Mouse (Mus musculus): Measurements from ENCODE around the gene Dennd2a. TPM values are rescaled to one million over a fixed set of nuclear protein-coding genes. Genes with fewer than 3 reads are reported as not detected.
"Not testable (repeated sequence)": the region's sequence is repeated elsewhere in the genome, so short reads cannot be mapped to it uniquely, and the experiment has no call there.

The Dennd2a gene
- polyA plus RNA-seq, 1 experiment from 2014 or later = 13.3 TPM

DNA sequence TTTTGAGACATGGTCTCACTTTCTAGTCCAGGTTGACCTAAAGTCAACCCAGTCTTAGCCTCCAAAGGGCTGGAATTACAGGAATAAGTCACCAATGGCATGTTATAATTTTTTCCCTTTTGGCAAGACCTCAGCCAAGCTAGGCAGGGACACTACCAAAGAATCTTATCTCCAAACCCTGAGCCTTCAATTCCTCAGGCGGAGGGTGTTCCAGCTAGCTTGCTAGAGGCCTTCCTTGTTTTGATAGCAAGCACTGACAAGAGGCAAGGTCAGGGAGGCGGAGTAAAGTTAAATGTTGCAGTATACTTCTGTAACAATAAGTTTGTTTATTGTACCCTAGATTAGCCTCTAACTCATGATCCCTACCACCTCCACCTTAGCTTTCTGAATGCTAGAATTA, 132.5 kb downstream of the Dennd2a start:
- ATAC-seq (replicated peaks; ENCODE audit: low FRiP score, low read depth) = no peak
- no peak overlapping the region for H3K27ac ChIP-seq
- 74% methylated on average over 2 of the region's 2 CpGs for WGBS

DNA sequence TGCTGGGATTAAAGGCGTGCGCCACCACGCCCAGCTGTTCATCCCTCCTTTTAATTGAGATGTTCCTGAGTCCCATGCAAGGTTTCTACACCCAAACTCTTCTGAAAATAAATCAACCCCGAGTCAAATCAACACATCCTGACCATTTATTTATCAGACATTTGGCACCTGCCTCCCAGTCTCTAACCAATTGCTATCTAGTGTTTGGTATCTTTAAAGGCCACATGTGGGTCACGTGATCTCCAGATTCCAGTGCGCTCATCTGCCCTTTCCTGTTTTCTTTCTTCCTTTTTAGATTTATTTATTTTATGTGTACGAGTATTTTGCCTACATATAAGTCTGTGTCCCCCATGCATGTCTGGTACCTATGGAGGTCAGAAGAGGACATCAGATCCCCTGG, 134.0 kb downstream of the Dennd2a start:
- no peaks in the 10 kb centered on the region for H3K36me3 ChIP-seq (ENCODE audit: insufficient read depth, low read length)
- 92% methylated on average over 7 of the region's 7 CpGs for WGBS
- ATAC-seq (replicated peaks; ENCODE audit: low FRiP score, low read depth) (no peak), DNase-seq (ENCODE audit: low spot score) (no peak)
- no peaks in the 10 kb centered on the region for H3K9me3 ChIP-seq (replicated peaks; ENCODE audit: low read length)
- H3K9ac ChIP-seq (ENCODE audit: low read depth, low read length) = no peak overlapping the region
- TF ChIP-seq CTCF (IDR thresholded peaks at IDR 0.05; ENCODE audit: low read depth) = no peak
- H3K27ac ChIP-seq = no peak overlapping the region
- H3K4me1 ChIP-seq (replicated peaks; ENCODE audit: insufficient read depth, low read length) = no peaks in the 10 kb centered on the region
- no peak overlapping the region for H3K4me3 ChIP-seq (replicated peaks; ENCODE audit: low read depth, low read length)
- H3K27me3 ChIP-seq (ENCODE audit: insufficient read depth, low read length) = no peaks in the 10 kb centered on the region
- no peak overlapping the region for H3K4me2 ChIP-seq (ENCODE audit: low read length)

More for the DNA sequence above, 132.5 kb downstream of the Dennd2a start:
- Histone ChIP-seq H3K9ac (ENCODE audit: low read depth, low read length) (no peak overlapping the region), H3K9me3 (replicated peaks; ENCODE audit: low read length) (no peaks in the 10 kb centered on the region), H3K4me3 (replicated peaks; ENCODE audit: low read depth, low read length) (no peak overlapping the region), H3K27me3 (ENCODE audit: insufficient read depth, low read length) (no peaks in the 10 kb centered on the region), H3K4me1 (replicated peaks; ENCODE audit: insufficient read depth, low read length) (no peaks in the 10 kb centered on the region), H3K36me3 (ENCODE audit: insufficient read depth, low read length) (no peaks in the 10 kb centered on the region), H3K4me2 (ENCODE audit: low read length) (no peak overlapping the region)
- DNase-seq (ENCODE audit: low spot score) = no peak
- TF ChIP-seq CTCF (IDR thresholded peaks at IDR 0.05; ENCODE audit: low read depth) = no peak

DNA sequence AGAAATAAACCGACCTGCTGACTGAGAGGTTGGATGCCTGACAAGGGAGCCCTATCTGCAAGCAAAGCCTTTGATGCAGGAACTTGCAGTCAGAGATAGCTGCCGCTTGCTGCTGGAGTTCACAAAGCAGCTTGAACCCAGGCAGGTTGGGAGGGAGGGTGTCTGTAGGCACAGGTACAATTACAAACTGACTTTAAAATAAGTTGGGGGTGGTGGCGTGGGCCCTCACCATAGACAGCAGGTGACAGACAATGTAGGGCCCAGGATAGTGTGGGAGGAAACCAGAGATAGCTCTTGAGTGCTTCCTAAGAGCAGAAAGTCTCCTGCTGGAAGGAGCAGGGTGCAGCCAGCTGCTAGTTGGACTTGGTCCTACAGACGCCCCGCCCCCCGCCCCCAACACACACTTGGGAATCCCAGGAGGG, 134.5 kb downstream of the Dennd2a start:
- H3K9me3 ChIP-seq (replicated peaks; ENCODE audit: low read length) = no peaks in the 10 kb centered on the region
- no peaks in the 10 kb centered on the region for H3K27me3 ChIP-seq (ENCODE audit: insufficient read depth, low read length)
- DNase-seq (ENCODE audit: low spot score) (no peak), ATAC-seq (replicated peaks; ENCODE audit: low FRiP score, low read depth) (no peak)
- no peak overlapping the region for H3K4me3 ChIP-seq (replicated peaks; ENCODE audit: low read depth, low read length)
- no peak overlapping the region for H3K4me2 ChIP-seq (ENCODE audit: low read length)
- 64% methylated on average over 6 of the region's 6 CpGs for WGBS
- no peaks in the 10 kb centered on the region for H3K36me3 ChIP-seq (ENCODE audit: insufficient read depth, low read length)
- H3K9ac ChIP-seq (ENCODE audit: low read depth, low read length) = no peak overlapping the region
- no peak for TF ChIP-seq CTCF (IDR thresholded peaks at IDR 0.05; ENCODE audit: low read depth)
- no peak overlapping the region for H3K27ac ChIP-seq
- H3K4me1 ChIP-seq (replicated peaks; ENCODE audit: insufficient read depth, low read length) = no peaks in the 10 kb centered on the region

DNA sequence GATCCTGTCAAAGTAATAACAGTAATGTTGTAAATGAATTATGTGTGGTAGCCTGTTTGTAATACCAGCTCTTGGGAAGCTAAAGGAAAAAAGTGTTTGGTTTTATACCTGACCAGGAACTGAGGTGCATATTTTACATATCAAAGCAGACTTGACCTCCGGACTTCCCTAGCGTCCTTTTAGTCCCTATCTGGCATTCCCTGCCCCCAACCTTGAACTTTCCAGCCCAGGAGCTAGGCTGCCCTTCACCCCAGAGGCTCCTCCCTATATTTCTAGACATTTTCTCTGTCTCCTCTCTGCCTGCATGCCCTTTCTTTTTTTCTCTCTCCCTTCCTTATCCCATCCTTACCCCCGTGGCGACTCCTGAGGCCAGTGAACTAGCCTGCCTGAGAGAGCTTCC, 136.8 kb downstream of the Dennd2a start:
- H3K9ac ChIP-seq (ENCODE audit: low read depth, low read length) = no peak overlapping the region
- no peak for TF ChIP-seq CTCF (IDR thresholded peaks at IDR 0.05; ENCODE audit: low read depth)
- H3K9me3 ChIP-seq (replicated peaks; ENCODE audit: low read length) = no peaks in the 10 kb centered on the region
- DNase-seq (ENCODE audit: low spot score) (no peak), ATAC-seq (replicated peaks; ENCODE audit: low FRiP score, low read depth) (no peak)
- H3K4me2 ChIP-seq (ENCODE audit: low read length) = peak overlapping the region; percentile 66; the same call in 1 of the 2 replicates
- no peaks in the 10 kb centered on the region for H3K4me1 ChIP-seq (replicated peaks; ENCODE audit: insufficient read depth, low read length)
- no peaks in the 10 kb centered on the region for H3K36me3 ChIP-seq (ENCODE audit: insufficient read depth, low read length)
- no peak overlapping the region for H3K4me3 ChIP-seq (replicated peaks; ENCODE audit: low read depth, low read length)
- 50% methylated on average over 4 of the region's 4 CpGs for WGBS
- no peaks in the 10 kb centered on the region for H3K27me3 ChIP-seq (ENCODE audit: insufficient read depth, low read length)
- H3K27ac ChIP-seq = no peak overlapping the region

DNA sequence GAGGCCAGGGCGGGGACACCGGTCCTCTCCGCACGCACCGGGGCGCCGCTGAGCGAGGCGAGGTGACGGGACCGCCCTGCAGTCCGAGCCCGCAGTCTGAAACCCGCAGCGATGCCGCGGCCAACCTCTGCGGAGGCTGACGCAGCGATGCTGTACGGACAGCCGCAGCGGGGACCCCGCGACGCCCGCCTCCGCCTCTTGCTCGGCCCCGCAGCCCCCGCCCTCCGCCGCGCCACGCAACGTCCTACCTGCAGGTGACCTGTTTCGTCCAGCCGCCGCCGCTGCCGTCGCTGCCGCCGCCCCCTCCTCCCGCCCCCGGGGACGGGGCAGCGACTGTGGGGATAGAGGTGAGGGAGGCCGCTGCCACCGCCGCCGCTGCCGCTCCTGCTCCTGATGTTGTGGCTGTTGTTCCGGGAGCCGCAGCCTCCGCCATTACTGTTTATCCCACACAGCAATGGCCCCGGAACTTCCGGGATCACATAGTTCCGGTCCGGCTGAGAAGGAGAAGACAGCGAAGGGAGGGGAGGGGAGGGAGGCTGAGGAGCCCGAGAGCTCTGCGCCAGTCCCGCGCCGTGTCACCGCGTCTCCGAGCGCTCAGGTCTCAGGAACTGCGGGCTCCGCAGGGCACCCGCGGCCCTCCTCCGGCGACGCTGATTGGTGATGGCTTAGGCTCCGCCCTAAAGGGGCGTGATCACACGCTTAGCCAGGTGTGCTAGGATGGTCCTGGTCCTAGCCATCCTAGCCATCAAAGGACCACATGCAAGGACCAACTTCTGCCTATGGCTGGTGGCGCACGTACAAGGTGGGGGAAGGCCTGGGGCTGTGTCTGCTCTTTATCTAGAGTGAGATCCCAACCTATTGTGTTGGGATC, 137.6 kb downstream of the Dennd2a start, which contains the start of gene Mkrn1:
Gene Mkrn1 (minus strand): TSS at position 612 of the 871 bp plus-strand sequence.
- DNase-seq (ENCODE audit: low spot score) = peak; percentile 87
- no peak for TF ChIP-seq CTCF (IDR thresholded peaks at IDR 0.05; ENCODE audit: low read depth)
- Histone ChIP-seq H3K27ac (peak within 1 kb of the TSS; percentile 91), H3K27me3 (ENCODE audit: insufficient read depth, low read length) (no peaks in the 10 kb centered on the region), H3K4me3 (replicated peaks; ENCODE audit: low read depth, low read length) (peak within 1 kb of the TSS; percentile 99), H3K4me2 (ENCODE audit: low read length) (peak within 1 kb of the TSS; percentile 66), H3K4me1 (replicated peaks; ENCODE audit: insufficient read depth, low read length) (no peaks in the 10 kb centered on the region), H3K9ac (ENCODE audit: low read depth, low read length) (peak within 1 kb of the TSS; percentile 89), H3K36me3 (ENCODE audit: insufficient read depth, low read length) (no peaks in the 10 kb centered on the region), H3K9me3 (replicated peaks; ENCODE audit: low read length) (no peaks in the 10 kb centered on the region)
- ATAC-seq (replicated peaks; ENCODE audit: low FRiP score, low read depth) = peak; percentile 96
- WGBS = under 1% methylated on average over 66 of the region's 82 CpGs

DNA sequence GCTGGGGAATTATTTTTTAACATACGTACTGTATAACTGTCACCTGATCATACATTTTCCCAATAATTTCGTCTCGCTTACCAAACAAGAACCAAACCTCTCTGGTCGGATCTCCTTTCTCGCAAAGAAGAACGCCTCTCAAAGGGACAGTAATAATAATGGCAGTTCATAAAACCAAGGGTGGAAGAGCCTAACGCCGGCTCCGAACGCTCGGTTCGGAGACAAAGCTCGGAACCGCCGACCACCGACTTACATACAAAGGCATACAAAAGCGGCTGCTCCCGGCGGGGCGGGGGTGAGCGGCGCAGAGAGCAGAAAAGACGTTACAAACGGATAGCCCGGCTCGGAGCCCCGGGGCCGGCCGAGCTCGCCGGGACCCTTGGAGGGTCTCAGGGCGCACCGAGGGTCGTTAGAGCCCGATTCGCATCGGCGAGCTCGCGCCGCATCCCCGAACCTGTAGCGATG, 138.2 kb downstream of the Dennd2a start:
- Histone ChIP-seq H3K9ac (ENCODE audit: low read depth, low read length) (peak overlapping the region; percentile 89), H3K4me2 (ENCODE audit: low read length) (peak overlapping the region; percentile 66), H3K27me3 (ENCODE audit: insufficient read depth, low read length) (no peaks in the 10 kb centered on the region), H3K4me1 (replicated peaks; ENCODE audit: insufficient read depth, low read length) (no peaks in the 10 kb centered on the region), H3K9me3 (replicated peaks; ENCODE audit: low read length) (no peaks in the 10 kb centered on the region), H3K4me3 (replicated peaks; ENCODE audit: low read depth, low read length) (peak overlapping the region; percentile 99), H3K27ac (peak overlapping the region; percentile 91), H3K36me3 (ENCODE audit: insufficient read depth, low read length) (no peaks in the 10 kb centered on the region)
- under 1% methylated on average over 43 of the region's 43 CpGs for whole genome bisulfite sequencing
- TF ChIP-seq CTCF (IDR thresholded peaks at IDR 0.05; ENCODE audit: low read depth) = no peak
- ATAC-seq (replicated peaks; ENCODE audit: low FRiP score, low read depth) (no peak), DNase-seq (ENCODE audit: low spot score) (peak; percentile 44)

DNA sequence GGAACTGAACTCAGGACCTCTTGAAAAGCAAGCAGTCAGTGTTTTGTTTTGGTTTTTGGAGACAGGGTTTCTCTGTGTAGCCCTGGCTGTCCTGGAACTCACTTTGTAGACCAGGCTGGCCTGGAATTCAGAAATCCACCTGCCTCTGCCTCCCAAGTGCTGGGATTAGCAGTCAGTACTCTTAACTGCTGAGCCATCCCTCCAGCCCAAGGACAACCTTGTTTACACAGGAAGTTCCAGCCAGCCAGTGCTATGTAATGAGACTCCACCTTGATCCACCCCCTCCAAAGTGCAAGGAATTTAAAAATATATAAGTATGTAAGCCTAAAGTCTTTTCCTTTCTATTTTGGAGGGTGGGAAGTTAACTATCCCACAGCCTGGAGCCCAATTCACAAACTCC, 141.0 kb downstream of the Dennd2a start:
- H3K4me2 ChIP-seq (ENCODE audit: low read length); H3K4me1 ChIP-seq (replicated peaks; ENCODE audit: insufficient read depth, low read length); DNase-seq (ENCODE audit: low spot score); H3K9ac ChIP-seq (ENCODE audit: low read depth, low read length); ATAC-seq (replicated peaks; ENCODE audit: low FRiP score, low read depth); H3K27ac ChIP-seq; H3K27me3 ChIP-seq (ENCODE audit: insufficient read depth, low read length); H3K9me3 ChIP-seq (replicated peaks; ENCODE audit: low read length); H3K36me3 ChIP-seq (ENCODE audit: insufficient read depth, low read length); H3K4me3 ChIP-seq (replicated peaks; ENCODE audit: low read depth, low read length): not testable (repeated sequence)

Measured in kidney, postnatal 0 days (tissue).